Mouse (Mus musculus) kidney, adult 2 months (tissue): Measurements from ENCODE around the gene Snx25.

Experiments used
- CTCF ChIP-seq: fragments of 200-500 bp; conservative IDR thresholded peaks from 2 replicates; pipeline ENCODE4 v1.5.1; 2011; ENCODE audit warnings: low read depth, mild to moderate bottlenecking, control low read depth, low read length, moderate library complexity, mixed read lengths; ENCODE audit not compliant: insufficient read depth, insufficient read length
- POLR2A ChIP-seq: fragments of 200-500 bp; IDR thresholded peaks from one replicate; pipeline ENCODE4 v1.6.1; 2011; ENCODE audit warnings: low read depth, low read length, control low read depth

GRCm38 (mm10) chr8:46143470-46143869, 8.5 kb downstream of the Snx25 start:
- no peak for TF ChIP-seq CTCF
- TF ChIP-seq POLR2A: no peak
